Mouse (Mus musculus) kidney, adult 10 weeks (tissue): Measurements from ENCODE around the gene Cyp4a14. TPM values are rescaled to one million over a fixed set of nuclear protein-coding genes. Genes with fewer than 3 reads are reported as not detected.

Experiments
- polyA plus RNA-seq: library from polyadenylated mRNA; stranded (reverse); fragments of 350-450 nt; fragmentation: Illumina TruSeq; extraction: RNeasy Lipid Tissue Mini Kit (QIAGEN cat#74804); gene quantifications from one replicate; pipeline ENCODE4 v1.2.3, GENCODE M21; 2014; ENCODE audit warnings: low read depth, low replicate concordance

The Cyp4a14 gene
- polyA plus RNA-seq: 1,096 TPM

DNA sequence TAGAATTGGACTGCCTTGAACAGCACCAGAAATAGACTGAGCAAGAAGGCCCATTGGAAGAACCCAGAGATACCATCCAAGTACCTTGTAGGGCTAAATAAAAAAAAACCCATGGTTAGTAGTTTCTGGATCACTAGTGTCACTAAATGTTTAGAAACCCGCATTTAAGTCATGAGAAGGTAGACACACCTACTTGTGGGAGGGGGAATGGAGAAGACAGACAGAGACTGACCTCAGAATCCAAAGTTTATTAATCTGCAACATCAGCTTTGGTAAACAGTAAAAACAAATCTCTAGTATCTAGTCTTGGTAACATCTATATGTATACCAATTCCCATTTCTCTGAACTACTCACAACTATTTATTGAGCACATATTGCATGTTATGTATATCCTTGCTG is at the start of gene Cyp4a14:
Gene Cyp4a14 (minus strand): TSS at position 142 of the 400 bp plus-strand sequence.

DNA sequence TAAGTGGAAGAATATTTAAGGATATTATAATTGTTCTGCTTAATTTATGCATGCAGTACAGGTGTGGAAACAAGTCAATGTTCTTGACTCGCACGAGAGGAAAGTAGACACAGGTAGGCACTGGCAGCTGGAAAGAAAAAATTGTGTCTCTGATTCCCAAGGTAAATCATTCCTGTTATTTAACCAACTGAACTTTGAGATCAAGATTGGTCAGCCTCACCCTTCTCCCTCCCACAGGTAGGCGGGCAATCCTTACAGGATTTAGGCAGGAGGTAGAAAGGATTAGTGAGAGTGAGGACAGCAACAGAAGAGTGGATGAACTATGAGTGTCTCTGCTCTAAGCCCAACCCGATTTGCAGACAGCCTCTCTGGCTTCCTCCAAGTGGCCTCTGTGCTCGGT is 22.1 kb upstream of the Cyp4a14 start, which contains the start of gene Cyp4a10:
Gene Cyp4a10 (plus strand): TSS at position 265 of the 400 bp plus-strand sequence.

DNA sequence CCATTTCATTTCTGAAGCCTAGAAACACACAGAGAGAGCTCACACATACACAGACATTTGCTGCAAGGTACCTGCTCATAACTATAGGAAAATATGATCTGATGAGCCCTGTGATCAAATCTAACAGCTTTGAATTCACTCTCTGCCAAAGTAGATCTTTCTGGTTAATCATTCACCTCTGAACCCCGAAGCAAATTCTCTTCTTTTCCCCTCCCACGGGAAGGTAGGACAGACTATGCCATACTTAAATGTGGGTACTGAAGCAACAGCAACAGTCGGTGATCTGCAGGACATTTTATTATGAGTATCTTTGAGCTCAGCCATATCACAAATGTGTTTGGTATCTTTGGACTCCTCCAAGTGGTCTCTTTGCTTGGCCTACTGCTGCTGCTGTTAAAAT is 43.6 kb downstream of the Cyp4a14 start, which contains the start of gene Cyp4a30b:
Gene Cyp4a30b (plus strand): TSS at position 301 of the 400 bp plus-strand sequence.

Other genes with a start within 250 kb of the Cyp4a14 start
- gene Cyp4a12a, start 197.1 kb downstream of the Cyp4a14 start, polyA plus RNA-seq: 9.2 TPM
- gene Cyp4a12b, start 84.5 kb downstream of the Cyp4a14 start, polyA plus RNA-seq: 17.5 TPM
- gene Cyp4a30b, start 43.5 kb downstream of the Cyp4a14 start, polyA plus RNA-seq: not detected
- gene Cyp4a10, start 22.1 kb upstream of the Cyp4a14 start, polyA plus RNA-seq: 1,062 TPM
- gene Cyp4a31, start 67.5 kb upstream of the Cyp4a14 start, polyA plus RNA-seq: 607 TPM
- gene Cyp4a32, start 104.8 kb upstream of the Cyp4a14 start, polyA plus RNA-seq: 1.5 TPM
- 175 TPM for gene Cyp4b1, start 151.6 kb upstream of the Cyp4a14 start, polyA plus RNA-seq
- gene Efcab14, start 241.6 kb upstream of the Cyp4a14 start, polyA plus RNA-seq: 81.8 TPM